Mouse (Mus musculus): ENCODE measurements around the gene Emid1.

Emid1 gene

DNA sequence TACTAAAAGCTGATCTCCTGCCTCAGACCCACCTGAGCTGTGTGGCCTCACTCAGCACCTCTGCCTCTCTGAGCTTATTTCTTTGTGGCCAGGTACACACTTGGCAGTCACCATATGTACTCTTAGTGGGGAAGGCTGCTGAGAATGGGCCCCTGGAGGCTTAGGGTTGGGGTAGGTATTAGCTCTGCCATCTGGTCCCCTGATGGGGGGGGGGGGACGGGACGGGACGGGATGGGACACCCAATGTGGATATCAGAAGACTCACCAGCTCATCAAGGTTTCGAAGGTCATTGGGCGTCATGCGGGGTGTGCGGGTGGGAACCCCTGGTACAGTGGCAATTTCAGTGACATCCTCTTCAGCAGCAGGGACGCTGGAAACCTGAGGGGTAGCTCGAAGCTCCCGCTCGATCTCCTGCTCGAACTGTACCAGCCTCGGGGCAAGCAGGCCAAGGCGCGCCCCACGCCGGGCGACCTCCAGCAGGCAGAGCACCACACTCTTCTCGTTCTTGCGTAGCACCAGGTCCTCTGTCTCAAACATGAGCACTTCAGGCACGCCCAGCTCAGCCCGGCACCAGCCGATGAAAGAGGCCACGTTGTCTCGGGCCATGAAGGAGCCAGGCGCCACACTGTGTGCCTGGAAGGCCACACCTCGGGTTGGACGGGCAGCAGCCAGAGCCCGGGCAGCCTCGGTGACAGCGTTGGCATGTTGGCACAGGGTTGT, 88.3 kb downstream of the Emid1 start:
- no peak for DNase-seq (ENCODE audit: low read depth)

DNA sequence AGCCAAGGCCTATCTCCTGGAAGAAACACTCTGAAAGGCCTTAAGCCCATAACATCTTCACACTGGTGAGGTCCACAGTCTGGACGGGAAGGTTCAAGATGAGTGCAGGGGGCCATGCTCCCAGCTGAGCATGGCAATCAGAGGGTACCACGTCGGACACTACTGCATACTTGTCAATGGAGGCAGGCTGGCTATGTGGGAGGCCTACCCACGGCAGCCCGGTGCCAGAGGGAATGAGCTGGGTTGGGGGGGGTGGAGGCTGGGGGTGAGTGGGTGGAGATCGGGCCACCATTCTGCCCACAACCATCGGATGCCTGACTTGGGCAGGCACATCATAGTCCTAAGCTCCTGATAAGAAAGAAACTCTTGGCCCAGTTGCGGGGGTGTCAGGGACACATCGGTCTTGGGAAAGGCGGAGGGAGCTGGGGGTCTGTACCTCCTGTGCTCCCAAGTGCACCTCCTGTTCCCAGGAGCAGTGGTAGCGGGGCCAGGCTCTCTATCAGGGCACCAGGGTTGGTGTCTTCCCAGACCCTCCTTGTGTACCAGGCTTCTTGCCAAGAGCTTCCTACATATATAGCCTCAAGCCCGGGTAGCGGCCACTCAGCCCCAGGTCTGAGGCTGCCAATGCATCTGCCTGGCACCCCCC, 89.1 kb downstream of the Emid1 start:
- DNase-seq (ENCODE audit: low read depth): no peak

DNA sequence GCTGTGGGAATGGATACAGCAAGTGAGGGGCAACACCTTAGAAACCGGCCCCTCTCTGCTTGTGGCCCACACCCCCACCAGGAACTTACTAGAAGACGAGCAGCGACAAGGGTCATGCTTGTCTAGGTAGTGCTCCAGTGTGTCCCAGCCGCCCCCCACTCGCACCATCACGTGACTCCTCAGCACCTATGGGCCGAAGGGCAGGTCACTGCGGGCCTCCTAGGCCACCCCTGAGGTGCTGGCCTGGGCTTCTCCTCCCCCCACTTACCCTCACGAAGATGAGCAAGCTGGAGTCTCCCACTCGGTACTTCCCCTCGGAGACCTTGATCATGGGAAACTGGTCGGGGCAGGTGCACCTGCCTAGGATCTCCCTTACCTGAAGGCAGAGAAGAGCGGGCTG, 89.7 kb downstream of the Emid1 start:
- no peak for DNase-seq (ENCODE audit: low read depth)

DNA sequence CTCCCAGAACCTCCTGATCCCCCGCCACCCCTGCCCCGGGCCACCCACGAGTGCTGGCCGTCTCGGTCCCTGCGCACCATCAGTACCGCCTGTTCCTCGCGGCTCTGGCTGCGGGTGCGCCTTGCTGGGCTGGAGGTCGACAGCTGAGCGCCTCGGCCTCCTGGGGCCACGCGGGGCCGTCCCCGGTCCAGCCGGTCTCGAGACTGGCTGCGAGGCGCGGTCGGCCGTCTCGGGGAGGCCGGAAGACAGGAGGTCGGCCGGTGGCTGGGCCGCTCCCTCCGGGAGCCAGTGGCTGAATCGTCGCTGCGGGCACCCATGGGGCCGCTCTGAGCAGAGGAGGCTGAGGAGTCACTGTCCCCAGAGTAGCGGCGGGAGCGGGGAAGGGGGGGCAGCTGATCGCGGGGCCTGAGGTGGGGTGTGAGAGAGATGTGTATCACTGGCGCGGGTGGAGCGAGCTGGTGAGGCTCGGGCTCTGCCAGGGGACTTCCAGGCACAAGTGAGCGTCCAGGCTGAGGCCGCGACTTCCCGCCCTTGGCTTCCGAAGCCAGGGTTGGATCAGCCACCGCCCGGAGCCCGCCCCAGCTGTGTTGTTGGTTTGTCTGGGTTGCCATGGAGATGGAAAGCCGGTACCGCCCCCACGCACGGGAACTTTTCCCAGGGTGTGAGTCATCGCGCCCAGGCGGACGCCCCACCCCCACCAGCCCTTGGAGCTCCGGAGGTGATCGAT, 90.5 kb downstream of the Emid1 start:
- DNase-seq (ENCODE audit: low read depth): peak; percentile 75

DNA sequence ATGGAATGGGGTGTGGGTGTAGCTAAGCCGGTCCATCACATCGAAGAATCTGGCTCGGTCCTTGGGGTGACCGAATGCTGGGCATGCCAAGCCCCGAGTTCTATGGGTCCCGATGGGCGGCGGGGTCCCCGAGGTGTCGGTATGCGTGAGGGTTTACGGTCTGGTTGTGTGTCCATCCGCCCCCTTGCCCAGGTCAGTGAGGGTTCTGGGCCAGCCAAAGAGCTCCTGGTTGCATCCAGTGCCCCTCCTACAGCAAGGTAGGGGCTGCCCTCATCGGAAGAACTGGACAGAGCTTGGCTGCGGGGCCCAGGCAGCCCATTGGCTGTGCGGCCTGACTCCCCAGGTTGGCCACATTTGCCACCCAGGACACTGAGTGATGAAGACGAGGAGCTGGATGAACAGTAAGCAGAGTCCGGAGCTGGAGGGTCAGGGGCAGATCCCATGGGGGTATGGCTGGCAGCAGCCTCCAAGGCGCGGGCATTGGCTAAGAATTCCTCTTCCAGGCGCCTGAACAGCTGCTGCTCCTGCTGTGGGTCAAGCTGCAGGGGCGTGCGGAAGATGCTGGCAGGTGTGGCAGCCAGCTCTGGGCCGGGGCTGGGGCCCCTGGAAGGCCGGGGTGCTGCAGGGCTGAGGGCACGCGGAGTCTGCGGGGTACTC, 91.2 kb downstream of the Emid1 start:
- no peak for DNase-seq (ENCODE audit: low read depth)

DNA sequence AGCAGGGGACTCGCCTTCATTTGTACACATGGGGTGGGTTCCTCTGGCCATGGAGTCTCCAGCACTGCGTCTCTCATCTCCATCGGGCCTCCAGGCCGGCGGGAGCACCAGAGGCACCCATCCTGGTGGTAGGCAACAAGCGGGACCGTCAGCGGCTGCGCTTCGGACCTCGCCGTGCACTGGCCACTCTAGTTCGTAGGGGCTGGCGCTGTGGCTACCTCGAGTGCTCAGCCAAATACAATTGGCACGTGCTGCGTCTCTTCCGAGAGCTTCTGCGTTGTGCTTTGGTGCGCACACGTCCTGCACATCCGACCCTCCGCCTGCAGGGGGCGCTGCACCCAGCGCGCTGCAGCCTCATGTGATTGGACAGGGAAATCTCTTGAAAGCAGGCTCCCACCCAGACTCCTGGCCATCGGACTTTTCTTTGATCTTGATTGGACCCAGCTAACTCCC, 92.3 kb downstream of the Emid1 start:
- peak; percentile 68 for DNase-seq (ENCODE audit: low read depth)

DNA sequence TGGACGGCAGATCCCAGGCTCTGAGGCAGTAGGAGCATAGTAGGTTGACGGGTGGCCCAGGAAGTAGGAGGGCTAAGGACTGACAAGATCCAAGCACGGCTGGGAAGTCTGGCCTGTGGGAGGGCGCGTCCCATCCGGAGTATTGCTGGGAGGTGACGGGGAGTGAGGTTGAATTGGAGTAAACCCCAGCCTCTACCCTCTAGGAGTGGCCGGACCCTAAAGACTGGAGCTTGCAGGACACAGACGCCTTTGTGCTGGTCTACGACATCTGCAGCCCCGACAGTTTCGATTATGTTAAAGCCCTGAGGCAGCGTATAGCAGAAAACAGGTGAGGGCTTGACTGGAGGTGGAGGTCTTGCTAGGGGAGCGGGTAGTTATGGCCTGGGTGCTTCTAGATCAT, 92.8 kb downstream of the Emid1 start:
- no peak for DNase-seq (ENCODE audit: low read depth)

DNA sequence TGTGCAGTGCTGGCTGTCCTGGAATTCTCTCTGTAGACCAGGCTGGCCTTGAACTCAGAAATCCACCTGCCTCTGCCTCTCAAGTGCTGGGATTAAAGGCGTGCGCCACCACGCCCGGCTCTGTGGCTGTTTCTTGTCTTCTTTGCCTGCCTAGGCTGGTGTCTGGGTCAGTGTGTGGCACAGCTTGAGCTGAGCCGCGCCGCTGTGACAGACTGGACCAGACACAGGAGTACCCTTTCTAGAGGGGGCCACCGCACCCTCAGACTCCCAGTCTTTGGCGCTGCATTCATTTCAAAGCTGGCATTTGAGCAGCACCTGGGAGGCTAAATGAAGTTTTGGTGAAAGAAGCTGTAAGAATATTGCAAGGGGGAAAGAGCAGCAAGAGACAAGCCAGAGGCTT, 93.3 kb downstream of the Emid1 start:
- DNase-seq (ENCODE audit: low read depth): peak; percentile 29

DNA sequence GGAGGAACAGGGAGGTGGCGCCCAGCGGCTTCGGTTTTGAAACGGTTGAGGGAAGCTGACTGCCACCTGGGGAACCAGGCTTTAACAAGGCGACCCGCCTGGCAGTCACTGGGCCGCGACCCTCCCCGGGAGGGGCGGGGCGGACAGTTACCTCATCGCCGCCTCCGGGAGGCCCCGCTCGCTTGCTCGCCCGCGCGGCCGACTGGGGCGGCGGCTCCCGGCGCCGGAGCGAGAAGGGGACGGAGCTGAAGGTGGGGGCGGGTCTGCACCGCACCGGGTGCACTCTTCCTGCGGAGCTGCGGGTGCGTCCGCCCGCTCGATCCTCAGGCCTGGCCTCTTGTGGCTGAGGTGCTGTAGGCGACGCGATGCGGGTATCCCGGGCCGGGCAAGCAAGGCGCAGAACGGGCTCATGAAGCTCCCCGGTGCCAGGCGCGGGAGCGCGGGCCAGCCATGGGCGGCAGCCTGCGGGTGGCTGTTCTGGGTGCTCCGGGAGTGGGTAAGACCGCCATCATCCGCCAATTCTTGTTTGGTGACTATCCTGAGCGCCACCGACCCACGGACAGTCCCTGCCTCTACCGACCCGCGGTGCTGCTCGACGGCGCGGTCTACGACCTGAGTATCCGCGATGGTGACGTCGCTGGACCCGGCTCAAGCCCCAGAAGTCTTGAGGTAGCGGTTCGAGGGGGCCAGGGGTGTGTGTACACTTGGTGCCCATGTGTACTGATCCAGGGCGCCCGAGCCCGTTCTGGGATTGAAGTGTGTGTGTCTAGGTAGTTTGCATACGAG, 94.0 kb downstream of the Emid1 start, which contains the start of gene Rasl10a:
Gene Rasl10a (plus strand): TSS at position 273 of the 786 bp plus-strand sequence.
- DNase-seq (ENCODE audit: low read depth): peak; percentile 59

DNA sequence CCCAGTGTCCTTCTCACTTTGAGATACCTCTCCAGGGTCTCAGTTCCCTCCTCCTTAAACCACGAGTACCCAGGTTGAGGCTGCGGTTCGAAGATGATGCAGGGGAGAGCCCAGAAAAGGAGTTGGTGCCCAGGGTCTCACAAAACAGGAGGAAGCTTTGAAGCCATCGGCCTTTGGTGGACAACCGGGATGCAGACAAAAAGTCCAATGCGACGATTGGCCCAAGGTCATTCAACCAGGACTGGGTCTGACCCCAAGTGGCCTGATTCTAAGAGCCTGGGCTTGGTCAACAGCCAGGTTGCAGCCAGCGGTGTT, 94.6 kb downstream of the Emid1 start:
- no peak for DNase-seq (ENCODE audit: low read depth)

DNA sequence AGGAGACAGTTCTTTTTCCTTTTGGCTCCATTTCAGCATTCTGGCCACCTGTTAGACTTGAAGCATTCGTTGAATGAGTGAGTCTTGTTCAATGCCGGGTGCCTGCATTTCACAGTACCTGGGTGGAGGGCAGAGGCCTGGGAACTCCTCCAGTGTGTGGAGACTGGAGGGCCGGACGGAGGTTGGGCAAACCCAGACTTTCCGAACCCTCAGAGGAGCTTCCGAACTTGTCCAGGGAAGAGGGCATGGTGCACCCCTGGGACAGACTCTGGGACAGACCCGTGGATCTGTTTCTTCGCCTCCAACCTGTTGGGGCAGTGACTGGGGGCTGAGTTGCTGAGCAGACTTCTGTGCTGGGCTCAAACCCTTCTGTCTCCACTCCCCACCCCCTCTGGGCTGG, 95.0 kb downstream of the Emid1 start:
- no peak for DNase-seq (ENCODE audit: low read depth)
